Mouse (Mus musculus): ENCODE measurements at regions not wholly inside any gene's neighbourhood (a gene's known extent, or its start where the extent isn't known, plus 50 kb on each side); places are given as distances from the start of the nearest gene placed in this dataset.

GRCm38 (mm10) chr16:29993111-29993510 is 71.1 kb upstream of the Hes1 start:
- TF ChIP-seq CTCF (IDR thresholded peaks at IDR 0.05; ENCODE audit: borderline replicate concordance, insufficient read depth, low read depth, low read length) (no peak), POLR2A (IDR thresholded peaks at IDR 0.05; ENCODE audit: borderline replicate concordance, insufficient read depth, low read length) (no peak)

All from cerebellum, adult 2 months (tissue).